Mouse (Mus musculus): ENCODE measurements around the gene Tomm20. TPM values are rescaled to one million over a fixed set of nuclear protein-coding genes. Genes with fewer than 3 reads are reported as not detected.
"Not testable (repeated sequence)": the region's sequence is repeated elsewhere in the genome, so short reads cannot be mapped to it uniquely, and the experiment has no call there.

Gene Tomm20
- polyA plus RNA-seq, 1 experiment from 2014 or later = 256 TPM

- 78% methylated on average over 9 of the region's 10 CpGs for WGBS
- not testable (repeated sequence) for ATAC-seq (replicated peaks; ENCODE audit: insufficient number of reproducible peaks, low FRiP score, low TSS enrichment, low read depth); H3K27me3 ChIP-seq (ENCODE audit: control insufficient read depth, insufficient read depth, low read length); H3K9ac ChIP-seq (replicated peaks; ENCODE audit: low read length); H3K4me3 ChIP-seq (ENCODE audit: low read depth, low read length); H3K4me2 ChIP-seq (ENCODE audit: low read depth, low read length); H3K4me1 ChIP-seq (ENCODE audit: control insufficient read depth, insufficient read depth, low read length); DNase-seq (ENCODE audit: low spot score); H3K27ac ChIP-seq (replicated peaks; ENCODE audit: low read depth, low read length); H3K36me3 ChIP-seq (replicated peaks; ENCODE audit: control insufficient read depth, insufficient read depth, low read depth, low read length); H3K9me3 ChIP-seq (replicated peaks; ENCODE audit: control insufficient read depth, low read length)
Measured at GRCm38 (mm10) chr8:126914107-126914490, 31.5 kb downstream of the Tomm20 start.

GRCm38 (mm10) chr8:126913241-126914106 lies 32.2 kb downstream of the Tomm20 start:
- H3K27me3 ChIP-seq (ENCODE audit: control insufficient read depth, insufficient read depth, low read length) = no peaks in the 10 kb centered on the region; the same call in 1 of the 2 replicates
- H3K9ac ChIP-seq (replicated peaks; ENCODE audit: low read length) = no peak overlapping the region
- no peaks in the 10 kb centered on the region for H3K9me3 ChIP-seq (replicated peaks; ENCODE audit: control insufficient read depth, low read length)
- H3K4me1 ChIP-seq (ENCODE audit: control insufficient read depth, insufficient read depth, low read length) = no peaks in the 10 kb centered on the region
- WGBS = 50% methylated on average over 12 of the region's 12 CpGs
- no peak overlapping the region for H3K4me2 ChIP-seq (ENCODE audit: low read depth, low read length)
- DNase-seq (ENCODE audit: low spot score) = no peak
- ATAC-seq (replicated peaks; ENCODE audit: insufficient number of reproducible peaks, low FRiP score, low TSS enrichment, low read depth) = no peak
- no peak overlapping the region for H3K4me3 ChIP-seq (ENCODE audit: low read depth, low read length)
- no peak overlapping the region; the same call in 1 of the 2 replicates for H3K27ac ChIP-seq (replicated peaks; ENCODE audit: low read depth, low read length)
- no peaks in the 10 kb centered on the region for H3K36me3 ChIP-seq (replicated peaks; ENCODE audit: control insufficient read depth, insufficient read depth, low read depth, low read length)

- Histone ChIP-seq H3K9me3 (replicated peaks; ENCODE audit: control insufficient read depth, low read length) (no peaks in the 10 kb centered on the region), H3K27ac (replicated peaks; ENCODE audit: low read depth, low read length) (no peak overlapping the region), H3K36me3 (replicated peaks; ENCODE audit: control insufficient read depth, insufficient read depth, low read depth, low read length) (no peaks in the 10 kb centered on the region), H3K27me3 (ENCODE audit: control insufficient read depth, insufficient read depth, low read length) (no peaks in the 10 kb centered on the region; the same call in 1 of the 2 replicates), H3K9ac (replicated peaks; ENCODE audit: low read length) (no peak overlapping the region), H3K4me1 (ENCODE audit: control insufficient read depth, insufficient read depth, low read length) (no peaks in the 10 kb centered on the region), H3K4me3 (ENCODE audit: low read depth, low read length) (no peak overlapping the region), H3K4me2 (ENCODE audit: low read depth, low read length) (no peak overlapping the region)
- DNase-seq (ENCODE audit: low spot score) (no peak), ATAC-seq (replicated peaks; ENCODE audit: insufficient number of reproducible peaks, low FRiP score, low TSS enrichment, low read depth) (no peak)
- WGBS = 82% methylated on average over 10 of the region's 10 CpGs
Measured at GRCm38 (mm10) chr8:126909371-126909802, 36.3 kb downstream of the Tomm20 start.

GRCm38 (mm10) chr8:126908805-126909204 lies 36.8 kb downstream of the Tomm20 start:
- no peak overlapping the region for H3K4me3 ChIP-seq (ENCODE audit: low read depth, low read length)
- H3K4me1 ChIP-seq (ENCODE audit: control insufficient read depth, insufficient read depth, low read length) = no peaks in the 10 kb centered on the region
- 77% methylated on average over 6 of the region's 6 CpGs for WGBS
- ATAC-seq (replicated peaks; ENCODE audit: insufficient number of reproducible peaks, low FRiP score, low TSS enrichment, low read depth) (no peak), DNase-seq (ENCODE audit: low spot score) (no peak)
- H3K4me2 ChIP-seq (ENCODE audit: low read depth, low read length) = no peak overlapping the region
- no peak overlapping the region for H3K9ac ChIP-seq (replicated peaks; ENCODE audit: low read length)
- H3K27ac ChIP-seq (replicated peaks; ENCODE audit: low read depth, low read length) = no peak overlapping the region
- no peaks in the 10 kb centered on the region for H3K9me3 ChIP-seq (replicated peaks; ENCODE audit: control insufficient read depth, low read length)
- no peaks in the 10 kb centered on the region for H3K36me3 ChIP-seq (replicated peaks; ENCODE audit: control insufficient read depth, insufficient read depth, low read depth, low read length)
- H3K27me3 ChIP-seq (ENCODE audit: control insufficient read depth, insufficient read depth, low read length) = no peaks in the 10 kb centered on the region; the same call in 1 of the 2 replicates

GRCm38 (mm10) chr8:126907968-126908367 lies 37.7 kb downstream of the Tomm20 start:
- DNase-seq (ENCODE audit: low spot score) = no peak
- Histone ChIP-seq H3K27ac (replicated peaks; ENCODE audit: low read depth, low read length) (no peak overlapping the region), H3K4me3 (ENCODE audit: low read depth, low read length) (no peak overlapping the region), H3K9me3 (replicated peaks; ENCODE audit: control insufficient read depth, low read length) (no peaks in the 10 kb centered on the region), H3K9ac (replicated peaks; ENCODE audit: low read length) (no peak overlapping the region), H3K27me3 (ENCODE audit: control insufficient read depth, insufficient read depth, low read length) (no peaks in the 10 kb centered on the region; the same call in 1 of the 2 replicates), H3K4me2 (ENCODE audit: low read depth, low read length) (no peak overlapping the region), H3K36me3 (replicated peaks; ENCODE audit: control insufficient read depth, insufficient read depth, low read depth, low read length) (no peaks in the 10 kb centered on the region), H3K4me1 (ENCODE audit: control insufficient read depth, insufficient read depth, low read length) (no peaks in the 10 kb centered on the region)
- no peak for ATAC-seq (replicated peaks; ENCODE audit: insufficient number of reproducible peaks, low FRiP score, low TSS enrichment, low read depth)
- 82% methylated on average over 9 of the region's 9 CpGs for WGBS

- Histone ChIP-seq H3K4me3 (ENCODE audit: low read depth, low read length) (no peak overlapping the region), H3K27ac (replicated peaks; ENCODE audit: low read depth, low read length) (no peak overlapping the region), H3K4me1 (ENCODE audit: control insufficient read depth, insufficient read depth, low read length) (no peaks in the 10 kb centered on the region), H3K9me3 (replicated peaks; ENCODE audit: control insufficient read depth, low read length) (no peaks in the 10 kb centered on the region), H3K9ac (replicated peaks; ENCODE audit: low read length) (no peak overlapping the region), H3K36me3 (replicated peaks; ENCODE audit: control insufficient read depth, insufficient read depth, low read depth, low read length) (no peaks in the 10 kb centered on the region), H3K4me2 (ENCODE audit: low read depth, low read length) (no peak overlapping the region), H3K27me3 (ENCODE audit: control insufficient read depth, insufficient read depth, low read length) (no peaks in the 10 kb centered on the region; the same call in 1 of the 2 replicates)
- DNase-seq (ENCODE audit: low spot score) (no peak), ATAC-seq (replicated peaks; ENCODE audit: insufficient number of reproducible peaks, low FRiP score, low TSS enrichment, low read depth) (no peak)
- 83% methylated on average over 3 of the region's 3 CpGs for WGBS
Measured at GRCm38 (mm10) chr8:126907374-126907773, 38.3 kb downstream of the Tomm20 start.

GRCm38 (mm10) chr8:126905387-126905786 lies 40.3 kb downstream of the Tomm20 start:
- Histone ChIP-seq H3K36me3 (replicated peaks; ENCODE audit: control insufficient read depth, insufficient read depth, low read depth, low read length) (no peaks in the 10 kb centered on the region), H3K4me1 (ENCODE audit: control insufficient read depth, insufficient read depth, low read length) (no peaks in the 10 kb centered on the region), H3K9ac (replicated peaks; ENCODE audit: low read length) (no peak overlapping the region), H3K4me3 (ENCODE audit: low read depth, low read length) (no peak overlapping the region), H3K9me3 (replicated peaks; ENCODE audit: control insufficient read depth, low read length) (no peaks in the 10 kb centered on the region), H3K27me3 (ENCODE audit: control insufficient read depth, insufficient read depth, low read length) (no peaks in the 10 kb centered on the region), H3K27ac (replicated peaks; ENCODE audit: low read depth, low read length) (no peak overlapping the region), H3K4me2 (ENCODE audit: low read depth, low read length) (no peak overlapping the region)
- ATAC-seq (replicated peaks; ENCODE audit: insufficient number of reproducible peaks, low FRiP score, low TSS enrichment, low read depth) = no peak
- peak; percentile 51 for DNase-seq (ENCODE audit: low spot score)
- 89% methylated on average over 3 of the region's 3 CpGs for whole genome bisulfite sequencing

GRCm38 (mm10) chr8:126903927-126904326 lies 41.7 kb downstream of the Tomm20 start:
- 85% methylated on average over 9 of the region's 9 CpGs for WGBS
- no peaks in the 10 kb centered on the region for H3K9me3 ChIP-seq (replicated peaks; ENCODE audit: control insufficient read depth, low read length)
- H3K4me3 ChIP-seq (ENCODE audit: low read depth, low read length) = no peak overlapping the region
- no peaks in the 10 kb centered on the region for H3K27me3 ChIP-seq (ENCODE audit: control insufficient read depth, insufficient read depth, low read length)
- H3K4me2 ChIP-seq (ENCODE audit: low read depth, low read length) = no peak overlapping the region
- DNase-seq (ENCODE audit: low spot score) (no peak), ATAC-seq (replicated peaks; ENCODE audit: insufficient number of reproducible peaks, low FRiP score, low TSS enrichment, low read depth) (no peak)
- no peak overlapping the region for H3K27ac ChIP-seq (replicated peaks; ENCODE audit: low read depth, low read length)
- no peak overlapping the region for H3K9ac ChIP-seq (replicated peaks; ENCODE audit: low read length)
- no peaks in the 10 kb centered on the region for H3K36me3 ChIP-seq (replicated peaks; ENCODE audit: control insufficient read depth, insufficient read depth, low read depth, low read length)
- H3K4me1 ChIP-seq (ENCODE audit: control insufficient read depth, insufficient read depth, low read length) = no peaks in the 10 kb centered on the region
